Mouse (Mus musculus) spleen, adult 12 weeks (tissue): ENCODE measurements around the gene Anxa6.
A peak's percentile ranks its signal among the peaks of the same experiment; 100 is the strongest.

ENCODE experiments used
- DNase-seq: peaks from one replicate; pipeline ENCODE4 v3.0.0; 2022; ENCODE audit warnings: low spot score

The Anxa6 gene

DNA sequence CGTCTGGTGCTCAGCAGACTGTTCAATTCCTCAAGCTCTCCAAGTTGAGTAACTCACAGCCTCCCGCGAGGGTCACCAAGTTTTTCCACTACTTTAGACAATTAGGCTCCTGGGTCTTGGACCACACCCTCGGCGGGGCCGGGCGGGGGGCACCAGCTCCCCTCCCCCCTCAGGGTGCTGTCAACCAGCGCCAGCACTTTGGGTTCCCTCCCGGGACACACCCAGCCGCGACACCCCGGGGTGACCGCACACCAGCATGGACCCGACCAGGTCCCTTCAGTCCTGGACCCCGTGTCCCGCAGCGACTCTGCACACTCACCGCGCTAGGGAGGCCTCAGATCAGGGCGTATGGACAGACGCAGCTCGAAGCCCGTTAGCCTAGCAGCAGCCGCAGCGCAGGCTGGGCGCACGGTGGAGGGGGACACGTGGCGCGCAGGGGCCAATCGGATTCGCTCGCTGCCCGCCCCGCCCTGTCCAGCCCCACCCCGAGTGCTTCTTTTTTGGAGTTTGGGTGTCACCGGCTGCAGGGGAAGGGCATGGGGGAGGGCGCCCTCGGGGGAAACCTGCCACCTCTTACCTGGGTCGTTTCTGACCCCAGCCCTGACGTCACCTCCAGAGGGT lies at the start of gene Anxa6:
TSS of gene Anxa6 (minus strand) at position 406 of the 621 bp plus-strand sequence.
- peak; percentile 53 for DNase-seq

DNA sequence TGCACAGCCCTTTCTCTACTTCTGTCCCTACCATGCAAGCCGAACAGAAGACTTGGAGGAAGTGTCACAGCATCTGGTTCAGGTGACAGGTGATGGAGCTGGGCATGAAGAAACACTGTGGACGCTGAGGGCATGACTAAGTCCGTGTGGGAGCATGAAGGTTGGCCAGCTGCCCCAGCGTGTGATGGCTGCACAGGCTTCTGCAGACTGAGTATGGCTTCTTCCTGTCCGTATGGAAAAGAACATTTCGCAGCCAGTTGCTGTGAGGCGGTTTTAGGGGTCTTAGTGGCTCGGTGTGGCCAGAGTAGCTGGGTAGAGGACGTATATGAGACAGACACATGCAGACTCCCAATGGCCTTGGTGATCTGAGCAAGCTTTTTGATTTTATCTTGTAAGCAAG lies 48.0 kb upstream of the Anxa6 start:
- no peak for DNase-seq

DNA sequence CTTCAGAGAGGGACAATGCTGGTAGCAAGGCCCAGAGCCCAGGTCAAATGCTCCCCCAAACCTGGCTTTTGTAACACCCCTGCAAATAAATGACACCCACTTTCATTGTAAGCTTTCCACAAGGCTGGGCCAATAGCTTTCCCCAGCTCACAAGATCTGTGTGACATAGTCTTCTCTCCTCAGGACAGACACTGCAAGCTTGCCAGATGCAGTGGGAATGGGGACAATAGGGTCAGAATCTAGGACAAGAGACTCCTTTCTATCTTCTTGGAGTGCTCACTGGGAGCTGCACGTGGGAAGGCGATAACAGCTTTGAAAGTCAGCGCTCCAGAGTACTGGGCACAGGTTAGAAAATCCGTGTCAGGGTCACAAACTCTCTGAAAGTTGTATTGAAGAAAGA lies 45.9 kb upstream of the Anxa6 start:
- no peak for DNase-seq

DNA sequence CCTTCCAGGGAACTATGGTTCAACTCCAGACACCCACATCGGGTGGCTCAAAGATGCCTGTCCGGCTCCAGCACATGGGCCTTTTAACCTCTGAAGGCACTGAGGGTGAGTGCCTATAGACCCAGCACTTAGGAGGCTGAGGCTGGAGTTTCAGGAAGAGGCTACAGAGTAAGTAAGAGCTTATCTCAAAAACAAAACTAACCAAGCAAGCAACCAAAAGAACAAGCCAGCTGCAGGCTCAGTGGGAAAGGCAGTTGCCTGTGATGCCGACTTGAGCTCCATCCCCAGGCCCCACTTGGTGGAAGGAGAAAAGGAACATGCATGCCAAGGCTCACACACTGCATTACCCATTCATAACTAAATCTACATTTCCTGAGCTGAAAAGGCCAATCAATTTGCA lies 45.3 kb upstream of the Anxa6 start:
- no peak for DNase-seq

DNA sequence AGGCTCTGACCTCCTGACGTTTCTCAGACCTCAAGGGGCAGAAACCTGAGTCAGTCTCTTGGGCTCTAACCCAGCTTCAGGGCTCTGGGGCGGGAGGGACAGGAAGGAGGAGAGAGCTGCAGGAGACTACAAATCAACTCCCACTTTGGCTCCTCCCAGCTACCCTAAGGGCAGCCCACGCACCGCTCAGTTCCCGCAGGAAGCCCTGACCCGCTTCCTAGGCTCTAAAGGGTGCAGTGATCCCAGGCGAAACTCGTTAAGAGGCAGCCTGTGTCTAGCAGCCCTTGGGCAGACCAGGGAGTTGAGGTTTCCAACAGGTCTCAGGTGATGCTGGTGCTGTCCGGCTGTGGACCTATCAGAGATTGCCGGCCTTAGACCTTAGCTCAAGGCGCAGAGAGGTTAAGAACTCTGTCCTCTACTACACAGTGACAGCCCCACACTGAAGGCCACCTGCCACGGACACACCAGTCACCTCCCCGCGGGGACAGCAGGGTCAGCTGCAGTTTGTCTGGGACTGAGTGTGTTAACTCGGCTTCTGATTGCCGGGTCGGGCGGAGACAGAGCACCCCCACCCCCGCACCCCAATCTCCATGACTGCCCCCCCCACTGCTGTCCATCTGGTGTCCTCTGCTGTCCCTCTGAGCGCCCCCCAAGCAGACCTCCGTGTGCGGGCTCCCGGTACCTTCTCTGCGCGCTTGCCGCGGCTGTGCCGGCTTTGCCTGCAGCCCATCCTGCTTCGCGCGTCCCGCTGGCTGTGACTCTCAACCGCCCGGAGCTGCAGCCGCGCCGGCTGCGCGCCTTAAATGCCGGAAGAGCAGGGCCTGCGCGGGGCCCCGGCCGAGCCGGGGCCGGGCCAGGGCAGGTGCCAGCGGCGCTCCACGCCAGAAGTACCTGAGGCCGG lies 44.3 kb upstream of the Anxa6 start, which contains the start of gene Ccdc69:
TSS of gene Ccdc69 (minus strand) at position 801 of the 901 bp plus-strand sequence.
- DNase-seq, result peak; percentile 21

DNA sequence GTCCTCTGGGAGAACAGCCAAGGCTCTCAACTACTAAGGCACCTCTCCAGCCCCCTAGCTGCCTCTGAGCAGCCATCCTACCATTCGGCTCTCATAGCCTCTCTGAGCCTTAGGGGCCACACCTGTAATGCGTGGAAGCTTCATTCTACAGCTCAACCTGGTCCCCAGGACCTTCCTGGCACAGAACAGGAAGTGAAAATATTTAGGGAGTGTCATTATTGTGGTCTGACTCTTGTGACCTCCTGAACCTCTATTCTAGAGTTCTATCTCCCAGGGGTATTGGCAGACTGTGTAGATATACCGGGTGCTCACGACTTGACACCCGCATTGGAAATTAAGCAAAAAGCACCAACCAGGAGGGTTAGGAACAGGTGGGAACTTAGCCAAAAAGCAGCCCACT lies 43.0 kb upstream of the Anxa6 start:
- no peak for DNase-seq

DNA sequence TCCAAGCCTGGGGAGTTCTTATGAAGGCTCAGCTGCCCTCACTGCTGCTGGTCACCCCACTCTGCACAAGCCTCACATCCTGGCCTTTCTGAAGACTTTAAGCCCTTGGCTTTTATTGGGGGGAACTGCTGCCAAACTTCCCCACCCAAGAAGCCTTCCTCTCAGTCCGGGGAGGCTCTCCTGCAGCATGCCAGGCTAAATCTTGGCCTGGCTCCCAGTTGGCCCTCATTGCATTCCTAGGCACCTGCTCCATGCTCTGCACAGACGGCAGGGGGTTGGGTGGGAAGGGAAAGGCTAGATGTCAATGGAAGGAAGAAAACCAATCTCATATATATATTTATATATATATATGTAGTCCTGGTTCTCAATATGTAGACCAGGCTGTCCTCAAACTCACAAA lies 42.4 kb upstream of the Anxa6 start:
- no peak for DNase-seq

DNA sequence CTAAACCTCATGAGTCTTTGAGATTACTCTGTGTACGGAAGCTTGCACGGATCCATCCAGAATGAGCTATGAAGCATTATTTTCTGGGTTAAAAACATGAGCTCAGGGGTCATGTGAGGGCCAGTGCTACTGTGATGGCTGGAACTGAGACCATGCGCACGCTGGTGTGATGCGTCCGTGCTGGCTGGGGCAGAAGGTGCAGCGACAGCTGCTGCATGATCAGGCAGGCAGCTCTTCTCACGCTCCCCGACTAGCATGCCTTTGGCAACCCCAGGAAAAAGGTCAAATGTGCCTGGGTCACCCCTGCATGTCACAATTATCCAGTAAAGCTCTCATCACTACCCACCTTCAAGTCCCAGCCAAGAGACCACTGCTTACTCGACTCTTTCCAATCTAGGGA lies 39.9 kb upstream of the Anxa6 start:
- DNase-seq, result no peak

DNA sequence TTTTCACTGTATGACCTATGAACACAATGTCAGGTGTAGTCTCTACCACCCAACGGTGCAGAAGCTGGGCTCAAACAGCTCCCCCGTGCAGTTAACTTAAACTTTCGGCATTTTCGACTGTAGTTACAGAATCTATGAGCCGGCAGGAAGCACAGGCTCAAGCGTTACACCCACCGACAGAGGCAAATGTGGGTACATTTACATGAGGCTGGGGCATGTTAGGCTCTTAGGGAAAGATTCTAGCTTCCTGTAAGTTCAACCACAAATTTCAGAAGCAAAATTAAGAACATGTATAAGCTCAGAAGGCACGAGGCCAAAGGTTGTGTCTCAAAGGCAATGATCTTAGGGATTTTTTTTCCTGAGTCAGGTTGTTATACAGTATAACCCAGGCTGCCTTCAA lies 39.2 kb upstream of the Anxa6 start:
- DNase-seq, result no peak

DNA sequence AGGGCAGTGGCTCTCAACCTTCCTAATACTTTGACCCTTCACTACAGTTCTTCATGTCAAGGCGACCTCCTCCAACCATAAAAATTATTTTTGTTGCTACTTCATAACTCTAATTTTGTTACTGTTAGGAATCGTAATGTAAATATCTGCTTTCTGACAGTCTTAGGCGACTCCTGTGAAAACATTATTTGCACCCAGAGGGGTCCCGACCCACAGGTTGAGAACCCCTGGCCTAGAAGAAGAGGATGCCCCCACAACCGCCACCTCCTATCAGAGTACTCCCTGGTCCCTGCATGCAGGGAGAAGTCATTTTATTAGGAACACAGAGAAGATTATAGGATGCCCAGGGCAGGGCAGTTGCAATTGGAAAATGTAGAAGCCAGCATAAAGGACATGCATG lies 38.1 kb upstream of the Anxa6 start:
- DNase-seq, result no peak

DNA sequence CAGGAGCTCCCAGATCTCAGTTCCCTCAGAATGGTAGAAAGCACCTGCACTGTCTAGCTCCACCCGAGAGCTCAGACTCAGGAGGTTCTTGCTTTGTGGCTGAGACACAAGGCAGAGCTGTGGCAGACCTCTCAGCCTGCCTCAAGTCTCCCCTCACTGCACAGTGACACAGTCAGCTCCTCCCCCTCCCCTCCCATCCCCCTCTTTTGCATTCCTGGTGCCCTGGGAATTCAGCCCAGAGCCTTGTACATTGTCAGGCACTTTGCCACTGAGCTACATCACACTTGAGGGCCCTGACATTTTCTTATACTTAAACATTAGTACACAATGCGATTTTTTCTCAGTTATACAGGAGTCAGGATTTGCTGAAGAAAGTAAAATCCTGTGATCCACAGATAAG lies 35.8 kb upstream of the Anxa6 start:
- no peak for DNase-seq

DNA sequence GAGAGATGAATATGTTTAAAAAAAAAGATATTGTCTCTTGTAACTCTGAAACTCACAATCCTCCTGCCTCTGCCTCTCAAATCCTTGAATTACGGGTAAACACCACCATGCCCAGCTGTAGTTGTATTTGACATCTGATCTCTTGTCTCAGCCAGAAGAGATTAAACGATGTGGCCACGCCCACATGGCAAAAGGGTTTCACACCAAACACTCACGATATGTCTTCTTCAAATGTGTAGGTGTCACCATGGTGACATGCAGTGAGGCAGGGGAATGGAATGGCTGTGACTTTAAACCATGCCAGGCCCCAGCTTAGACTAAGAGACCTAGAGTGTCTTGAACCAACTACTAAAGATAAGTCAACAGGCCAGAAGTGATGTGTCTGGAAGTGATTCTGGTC lies 33.7 kb upstream of the Anxa6 start:
- DNase-seq, result no peak

DNA sequence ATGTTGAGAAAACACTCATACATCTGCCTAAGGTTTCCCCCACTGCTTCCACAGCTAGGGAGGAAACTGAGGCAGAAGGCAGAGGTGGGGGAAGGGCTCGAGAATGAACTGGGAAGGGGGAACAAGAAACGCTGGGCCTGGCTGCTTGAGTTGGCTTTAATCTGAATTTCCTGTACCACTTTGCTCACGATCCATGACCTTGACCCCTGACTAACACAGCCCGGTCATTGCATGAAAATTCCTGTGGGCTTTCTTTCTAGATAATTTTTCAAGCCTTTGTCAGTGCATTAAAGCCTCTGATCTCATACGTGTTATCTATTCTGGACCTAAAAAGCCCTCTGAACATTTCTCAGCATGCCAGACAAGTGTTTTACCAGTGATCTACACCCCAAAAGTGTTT lies 29.6 kb upstream of the Anxa6 start:
- no peak for DNase-seq

DNA sequence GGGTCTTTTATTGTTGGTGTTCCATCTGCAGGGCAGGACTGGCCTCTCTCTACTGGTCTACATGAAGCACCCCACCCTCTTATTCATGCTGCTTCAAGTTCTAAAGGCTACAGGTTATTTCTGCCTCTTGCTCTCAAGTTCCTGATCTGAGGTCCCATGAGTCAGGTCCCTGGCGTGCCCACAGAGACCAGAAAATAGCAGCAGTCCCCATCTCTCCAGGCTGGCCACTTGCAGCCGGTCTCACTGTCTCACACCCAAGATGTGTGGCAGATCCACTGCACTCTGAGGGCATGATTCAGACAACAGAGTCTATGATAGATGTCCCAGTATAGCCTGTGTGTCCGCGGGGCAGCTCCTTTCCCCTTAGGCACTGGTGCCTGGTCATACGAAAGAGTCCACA lies 27.6 kb upstream of the Anxa6 start:
- DNase-seq, result no peak

DNA sequence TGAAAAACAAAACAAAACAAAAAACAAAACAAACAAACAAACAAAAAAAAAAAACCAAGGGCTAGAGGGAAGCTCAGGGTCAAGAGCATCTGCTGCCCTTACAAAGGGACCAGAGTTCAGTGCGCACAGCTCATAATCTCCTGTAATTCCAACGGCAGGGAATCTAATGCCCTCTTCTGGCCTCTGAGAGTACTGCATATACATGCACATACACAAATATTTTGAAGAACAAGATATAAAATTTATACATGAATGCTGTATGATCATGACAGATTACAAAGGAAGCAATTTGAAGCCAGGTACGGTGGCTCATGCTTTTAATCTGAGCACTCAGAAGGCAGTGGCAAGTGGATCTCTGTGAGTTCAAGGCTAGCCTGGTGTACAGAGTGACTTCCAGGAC lies 24.3 kb upstream of the Anxa6 start:
- no peak for DNase-seq

DNA sequence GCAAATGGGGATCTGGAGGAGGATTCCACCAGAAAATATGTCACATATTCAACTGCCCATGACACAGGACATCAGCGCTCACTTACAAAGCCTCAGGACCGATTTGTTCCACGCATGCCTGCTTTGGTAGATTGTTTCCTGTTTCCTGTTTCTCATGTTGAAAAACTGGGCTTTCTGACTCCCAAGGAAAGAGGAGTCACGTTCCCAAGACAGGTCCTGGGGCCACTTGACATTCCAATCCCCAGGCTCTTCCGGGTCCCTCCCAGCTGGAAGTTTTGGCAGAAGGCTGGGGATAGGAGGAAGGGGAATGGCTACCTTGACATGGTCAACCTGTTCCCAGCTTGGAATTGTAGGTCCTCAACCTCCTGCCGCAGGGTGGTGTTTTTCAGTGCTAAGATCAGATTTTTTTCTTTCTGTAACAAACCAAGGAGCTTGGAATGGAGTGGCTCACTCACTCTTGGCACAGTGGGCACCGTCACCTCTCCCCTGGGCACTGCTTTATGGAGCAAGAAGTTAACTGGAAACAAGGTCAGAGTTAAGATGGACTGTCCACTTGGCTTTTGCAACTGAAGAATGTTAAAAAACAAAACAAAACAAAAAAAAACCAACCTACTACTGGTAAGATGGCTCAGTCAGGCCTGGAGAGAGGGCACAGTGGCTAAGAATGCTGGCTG lies 17.7 kb upstream of the Anxa6 start:
- DNase-seq, result no peak

DNA sequence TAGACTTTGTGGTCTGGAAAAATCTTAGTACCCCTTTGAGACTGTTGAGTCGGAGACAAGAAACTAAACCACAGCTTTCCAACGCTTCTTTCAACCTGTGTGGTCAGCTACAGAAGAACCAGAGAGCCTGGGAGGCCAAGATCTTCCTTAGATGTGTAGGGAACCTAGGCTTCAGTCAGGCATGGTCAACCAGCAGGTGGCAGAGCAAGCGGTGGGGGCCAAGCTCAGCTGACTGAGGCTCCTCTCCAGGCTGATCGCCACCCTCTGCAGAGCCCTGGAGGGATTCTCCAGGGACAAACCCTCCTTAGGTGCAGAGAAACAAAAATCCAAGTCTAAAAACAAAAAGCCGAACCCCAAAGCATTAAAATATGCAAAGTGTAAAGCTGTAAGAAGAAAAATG lies 13.4 kb upstream of the Anxa6 start:
- no peak for DNase-seq

DNA sequence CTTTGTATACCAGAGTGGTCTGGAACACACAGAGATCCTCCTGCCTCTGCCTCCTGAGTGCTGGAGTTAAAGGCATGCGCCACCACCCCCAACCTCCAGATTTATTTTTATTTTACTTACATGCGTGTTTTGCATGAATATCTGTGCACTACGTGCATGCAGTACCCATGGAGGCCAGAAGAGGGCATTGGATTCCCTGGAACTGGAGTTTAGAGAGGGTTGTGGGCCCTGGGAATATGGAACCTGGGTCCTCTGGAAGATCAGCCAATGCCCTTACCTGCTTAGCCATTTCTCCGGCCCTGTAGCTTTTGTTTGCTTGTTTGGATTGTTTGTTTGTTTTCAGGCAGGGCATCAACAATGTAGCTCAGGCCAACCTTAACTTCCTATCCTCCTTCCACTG lies 8.1 kb upstream of the Anxa6 start:
- DNase-seq, result no peak

DNA sequence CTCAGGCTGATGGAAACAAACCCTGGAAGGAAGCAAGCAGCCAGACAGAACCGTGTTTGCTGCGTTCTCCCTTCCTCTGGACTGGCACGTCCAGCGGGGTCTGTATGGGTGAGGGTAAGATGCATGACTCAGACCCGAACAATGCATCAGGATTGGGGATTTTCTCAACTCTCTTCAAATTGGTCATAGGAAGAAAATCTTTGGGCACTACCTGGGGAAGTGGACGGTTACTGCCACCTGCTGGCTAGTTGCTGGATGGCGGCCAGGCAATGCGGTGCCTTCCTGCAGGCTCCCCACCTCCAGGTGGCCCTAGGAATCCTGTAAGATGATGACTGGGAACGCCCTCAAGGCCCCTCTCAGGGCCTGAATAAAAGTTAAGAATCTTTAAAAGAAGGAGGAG lies 6.3 kb upstream of the Anxa6 start:
- DNase-seq, result peak; percentile 42

DNA sequence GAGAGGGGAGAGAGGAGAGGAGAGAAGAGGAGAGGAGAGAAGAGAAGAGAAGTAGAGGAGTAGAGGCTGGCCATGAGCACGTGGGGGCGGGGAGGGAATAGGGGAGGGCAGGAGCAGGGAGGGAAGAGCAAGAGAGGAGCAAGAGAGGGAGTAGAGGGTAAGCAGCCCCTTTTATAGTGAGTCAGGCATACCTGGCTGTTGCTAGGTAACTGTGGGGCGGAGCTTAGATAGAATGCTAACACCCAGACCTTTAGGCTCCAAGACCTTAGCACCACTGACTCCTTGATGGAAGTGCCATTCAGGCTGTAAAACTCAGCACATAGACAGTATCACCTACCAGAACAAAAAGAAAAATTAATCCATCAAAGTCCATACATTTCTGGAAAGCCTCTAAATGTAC lies 3.4 kb upstream of the Anxa6 start:
- no peak for DNase-seq

DNA sequence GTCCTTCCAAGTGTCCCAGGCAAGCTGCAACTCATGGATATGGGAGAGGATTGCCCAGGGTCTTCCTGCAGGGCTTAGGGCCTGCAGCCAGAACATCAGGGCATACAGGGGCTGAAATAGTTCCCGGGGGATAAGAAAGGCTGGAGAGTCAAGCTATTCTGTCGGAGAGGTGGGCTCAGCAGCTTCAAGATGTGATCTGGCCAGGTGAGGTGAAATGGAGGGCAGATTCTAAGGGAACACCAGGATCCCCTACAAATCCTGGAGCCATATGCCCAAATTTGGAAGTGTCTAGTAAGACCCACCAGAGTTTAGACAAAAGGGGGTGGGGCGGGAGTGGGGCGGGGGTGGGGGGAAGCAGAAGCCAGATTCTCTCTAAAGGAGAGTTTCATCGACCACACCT lies 959 bp downstream of the Anxa6 start:
- no peak for DNase-seq

DNA sequence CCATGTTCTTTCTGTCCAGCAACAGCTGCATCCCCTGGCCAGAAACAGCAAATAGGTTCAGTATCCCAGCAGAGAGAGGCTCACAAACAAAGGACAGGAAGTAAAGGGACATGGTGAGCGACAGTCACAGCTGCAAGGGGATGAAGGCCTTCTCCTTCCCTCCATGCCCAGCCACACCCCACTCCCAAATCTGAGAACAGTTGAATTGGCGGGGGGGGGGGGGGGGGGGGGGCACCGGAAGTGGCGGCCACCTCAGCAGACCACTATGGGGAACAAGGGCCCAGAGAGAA lies 1.3 kb downstream of the Anxa6 start:
- no peak for DNase-seq

DNA sequence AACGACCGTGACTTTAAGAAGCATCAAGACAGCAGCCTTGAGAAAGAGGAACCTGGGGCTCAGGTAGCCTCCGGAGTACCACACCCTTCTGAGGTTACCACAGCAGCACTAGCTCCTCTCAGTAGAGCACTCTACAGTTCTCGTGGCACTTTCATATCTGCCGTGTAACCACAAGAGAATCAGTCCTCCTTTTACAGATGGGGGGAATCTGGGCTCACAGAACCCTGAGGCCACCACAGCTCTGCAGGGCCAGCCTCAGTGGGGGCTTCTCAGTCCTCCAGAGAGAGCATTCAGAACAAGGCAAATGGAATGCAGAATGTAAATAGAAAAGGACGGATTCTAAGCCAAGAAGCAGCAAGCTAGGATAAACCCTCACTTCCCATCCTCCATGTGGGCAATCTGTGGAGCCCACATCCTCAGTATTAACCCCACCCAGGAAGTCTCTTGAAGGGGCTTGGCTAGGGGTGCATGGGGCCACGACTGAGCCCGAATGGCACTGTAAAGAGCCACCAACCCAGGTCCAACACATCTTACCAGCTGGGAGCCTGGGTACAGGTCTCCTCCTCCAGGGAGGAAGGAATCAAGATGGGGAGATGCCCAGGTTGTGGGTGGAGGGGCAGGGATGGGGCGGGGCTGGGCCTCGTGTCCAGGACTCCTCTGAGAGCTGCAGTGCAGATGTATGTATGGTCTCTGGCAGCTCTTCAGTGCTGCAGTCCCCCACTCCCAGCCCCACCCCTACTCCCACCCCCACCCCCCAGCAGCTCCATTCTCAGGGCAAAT lies 1.8 kb downstream of the Anxa6 start:
- no peak for DNase-seq
